Mouse (Mus musculus) T-helper 1 cell (primary cell): ENCODE results near the gene Cbr4.

Experiments
- in situ Hi-C: fragments of 300-600 bp; cut with MboI, MseI; formaldehyde crosslinking; loops from one replicate; pipeline ENCODE4 v1.15.1; 2025; ENCODE audit warnings: high pct_unique_total_duplicates

Cbr4 gene

DNA sequence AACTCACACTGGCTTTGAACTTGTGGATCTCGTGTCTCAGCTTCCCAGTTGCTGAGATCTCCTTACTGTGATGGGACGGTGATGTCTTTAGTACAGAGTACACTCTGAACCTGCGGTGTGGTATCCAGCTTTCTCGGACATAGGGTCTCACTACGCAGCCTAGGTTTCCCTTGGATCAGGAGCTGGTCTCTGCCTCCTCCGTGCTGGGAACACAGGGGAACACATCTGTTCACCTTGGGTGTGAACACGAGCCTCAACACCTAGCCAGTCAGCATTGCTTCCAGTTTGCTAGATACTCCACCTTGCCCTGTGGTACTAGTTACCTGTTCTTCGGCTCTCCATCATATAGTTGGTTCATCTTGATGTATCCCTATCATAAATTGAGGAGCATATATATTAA is 1.1 kb downstream of the Cbr4 start:
- in situ Hi-C loops: loop anchor here (10.0 kb wide), 1 partner anchor 264 kb away; the partner anchor contains the start of gene Sh3rf1

DNA sequence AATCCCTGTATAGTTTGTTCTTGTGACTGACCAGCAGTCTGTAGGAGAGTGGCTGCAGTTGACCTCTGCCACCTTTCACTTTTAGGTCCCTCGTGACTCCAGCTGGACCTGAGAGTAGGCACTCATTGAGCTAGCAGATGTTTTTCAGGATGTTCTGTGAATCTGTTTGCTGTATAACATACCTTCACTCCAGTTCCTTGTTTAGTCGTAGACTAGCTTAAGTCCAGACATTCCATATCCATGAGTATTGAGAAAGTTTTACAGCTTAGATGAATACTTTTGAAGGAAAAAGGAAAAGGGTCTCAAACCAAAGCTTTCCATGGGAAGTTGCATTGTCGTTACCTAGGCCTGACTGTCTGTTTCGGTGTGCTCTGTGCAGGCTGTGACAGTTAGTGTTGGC is 9.6 kb downstream of the Cbr4 start:
- in situ Hi-C loops: no loop called here

DNA sequence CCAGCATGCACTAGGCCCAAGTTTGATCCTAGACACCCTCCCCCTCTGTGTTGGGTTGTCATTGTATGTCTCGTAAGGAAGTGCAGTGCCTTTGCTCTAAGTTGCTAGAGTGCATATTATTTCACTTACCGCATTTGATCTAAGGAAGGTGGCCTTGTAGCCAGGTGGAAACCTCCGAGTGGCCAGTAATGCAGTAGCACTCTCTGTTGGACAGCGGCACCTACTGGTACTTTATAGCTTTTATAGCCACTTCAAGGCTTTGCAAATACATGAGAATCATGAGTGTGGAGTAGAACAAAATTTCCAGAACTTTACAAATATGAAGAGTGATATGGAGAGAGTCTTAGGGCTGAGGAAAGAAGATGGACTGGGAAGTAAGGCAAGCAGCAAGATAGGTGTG is 11.5 kb downstream of the Cbr4 start:
- in situ Hi-C loops: no loop called here

DNA sequence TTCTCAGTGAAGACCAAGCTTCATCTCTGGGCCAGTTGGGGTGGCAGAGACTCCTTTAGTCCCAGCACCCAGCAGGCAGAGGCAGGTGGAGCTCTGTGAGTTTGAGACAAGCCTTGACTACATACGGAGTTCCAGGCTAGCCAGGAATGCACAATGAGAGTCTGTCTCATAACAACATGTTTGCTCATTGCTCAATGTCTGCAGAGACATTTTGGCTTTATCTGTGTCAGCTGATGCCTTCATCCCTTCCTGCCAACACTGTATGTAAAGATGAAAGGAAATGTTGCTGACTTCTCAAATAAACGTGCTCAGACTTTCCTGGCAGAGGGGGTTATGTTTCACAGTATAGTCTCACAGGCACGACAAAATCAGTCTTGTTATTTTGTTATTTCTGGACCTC is 13.4 kb downstream of the Cbr4 start:
- in situ Hi-C loops: no loop called here

DNA sequence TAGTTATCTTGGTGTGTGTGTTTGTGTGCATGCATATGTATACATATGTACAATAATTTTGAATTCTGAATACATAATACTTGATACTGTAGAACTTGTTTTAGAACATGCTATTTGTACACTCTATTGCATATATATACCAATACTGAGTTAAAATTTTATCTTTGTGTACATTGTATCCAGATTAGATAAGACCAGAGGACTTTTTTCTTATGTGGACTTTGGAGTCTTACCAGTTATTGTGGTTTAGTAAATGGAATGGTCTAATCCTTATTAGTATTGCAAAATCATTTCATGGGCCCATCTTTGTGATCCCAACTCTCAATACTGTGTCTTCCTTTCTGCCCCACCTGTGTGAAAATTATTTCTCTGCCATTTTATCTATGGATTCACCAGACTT is 14.7 kb downstream of the Cbr4 start:
- in situ Hi-C loops: no loop called here

DNA sequence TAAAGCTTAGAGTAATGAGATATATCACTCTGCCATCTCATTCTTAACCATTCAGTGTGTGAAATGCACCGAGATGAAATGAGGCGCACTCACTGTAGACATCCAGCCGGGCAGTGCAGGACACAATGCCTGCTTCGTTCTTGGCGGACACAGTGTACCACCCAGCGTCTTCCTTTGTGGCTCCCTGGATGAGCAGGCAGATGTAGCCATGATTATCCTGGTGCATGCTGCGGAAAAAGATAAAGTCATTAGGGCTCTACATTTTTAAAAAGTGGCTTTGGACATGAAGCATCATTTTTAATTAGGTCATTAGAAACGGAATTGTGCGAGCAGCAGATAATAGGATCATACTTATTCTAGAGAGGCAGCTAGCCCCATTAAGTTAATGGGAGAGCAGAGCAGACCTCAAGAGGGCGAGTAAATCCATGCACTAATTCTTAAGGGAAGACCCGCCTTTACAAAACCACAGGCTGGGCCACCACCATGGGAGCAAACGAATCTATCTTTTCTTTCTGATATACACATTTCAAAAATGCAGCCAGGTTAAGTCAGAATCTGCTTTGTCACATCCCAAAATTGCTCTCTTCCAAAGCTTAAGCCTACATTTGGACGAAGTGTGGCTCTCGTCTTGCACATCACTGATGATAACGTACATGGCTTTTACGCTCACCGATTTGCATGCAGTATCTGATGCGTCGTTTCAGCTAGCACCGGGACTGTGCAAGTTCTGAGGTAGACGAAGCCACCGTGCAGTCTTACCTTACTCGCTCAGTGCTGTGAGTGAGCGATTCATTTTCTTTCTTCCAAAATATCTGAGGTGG is 27.8 kb downstream of the Cbr4 start:
- in situ Hi-C loops: loop anchor here (10.0 kb wide), 2 partner anchors 131 to 461 kb away; no protein-coding TSS in a partner anchor

DNA sequence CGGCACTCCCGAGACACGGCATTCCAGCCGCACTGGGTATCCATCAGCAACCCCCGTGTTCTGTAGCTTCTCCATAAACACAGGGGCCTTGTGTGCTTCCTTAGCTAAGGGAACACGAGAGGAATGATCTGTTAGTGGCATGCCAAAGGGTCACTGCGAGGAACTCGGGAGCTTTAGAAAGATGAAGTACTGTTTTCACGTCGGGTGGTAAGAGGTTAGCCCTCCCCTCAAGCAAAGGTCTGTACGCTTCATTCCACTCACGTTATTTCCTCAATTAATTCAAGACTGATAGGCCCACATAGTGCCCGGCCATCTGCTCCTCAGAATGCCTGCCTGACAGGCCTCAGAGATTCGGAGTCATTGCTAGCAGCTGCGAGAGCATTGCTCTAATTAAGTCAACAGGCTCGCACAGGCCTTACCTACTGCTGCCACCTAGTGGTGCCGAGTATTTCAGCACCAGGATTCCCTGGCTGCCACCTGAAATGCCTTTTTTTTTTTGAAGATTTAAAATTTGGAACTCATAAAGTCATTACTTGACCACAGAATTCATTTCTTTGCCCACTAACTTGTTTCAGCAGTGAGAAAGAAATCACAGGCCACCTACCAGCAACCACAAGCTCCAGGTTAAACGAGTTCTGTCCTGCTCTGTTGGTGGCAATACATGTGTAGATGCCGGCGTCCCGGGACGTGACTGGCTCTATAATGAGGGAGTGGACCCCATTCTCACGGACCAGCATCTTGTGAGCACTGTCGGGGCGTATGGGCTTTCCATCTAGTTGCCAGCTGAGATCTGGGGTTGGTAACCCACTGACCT is 28.6 kb downstream of the Cbr4 start:
- in situ Hi-C loops: loop anchor here (10.0 kb wide), 2 partner anchors 131 to 461 kb away; no protein-coding TSS in a partner anchor

DNA sequence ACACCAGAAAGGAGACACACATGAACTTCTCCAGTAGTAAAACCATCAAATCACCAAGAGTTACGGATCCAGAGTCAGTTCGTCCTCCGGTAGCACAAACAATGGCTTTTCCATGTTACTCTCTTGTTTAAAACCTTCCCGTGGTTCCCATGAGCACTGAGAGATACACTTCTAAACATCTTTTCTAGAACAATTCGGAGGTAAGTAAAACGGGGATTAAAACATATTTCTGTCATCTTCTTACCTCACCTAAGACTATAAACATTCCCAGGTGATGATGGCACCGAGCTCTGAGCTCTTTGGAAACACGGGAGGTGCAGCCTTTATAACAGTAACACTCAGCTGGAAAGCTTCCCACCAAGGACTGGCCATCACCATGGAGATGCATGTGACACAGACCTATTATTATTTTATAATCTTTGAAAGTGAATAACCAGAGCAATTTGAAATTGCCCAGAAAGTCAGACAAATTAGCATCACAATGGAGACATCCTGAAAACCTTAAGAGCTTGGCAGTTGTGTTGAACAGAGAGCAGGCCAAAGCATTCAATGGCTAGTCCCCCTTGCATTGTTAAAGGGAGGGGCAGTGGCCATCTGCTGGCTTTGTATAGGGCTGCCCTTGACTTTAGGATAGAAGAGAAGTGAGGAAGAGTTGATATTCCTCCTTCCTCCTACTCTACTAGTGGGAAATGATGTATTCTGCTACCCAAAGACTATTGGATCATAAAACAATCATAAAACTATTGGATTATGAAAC is 29.4 kb downstream of the Cbr4 start:
- in situ Hi-C loops: loop anchor here (10.0 kb wide), 2 partner anchors 132 to 462 kb away; no protein-coding TSS in a partner anchor

DNA sequence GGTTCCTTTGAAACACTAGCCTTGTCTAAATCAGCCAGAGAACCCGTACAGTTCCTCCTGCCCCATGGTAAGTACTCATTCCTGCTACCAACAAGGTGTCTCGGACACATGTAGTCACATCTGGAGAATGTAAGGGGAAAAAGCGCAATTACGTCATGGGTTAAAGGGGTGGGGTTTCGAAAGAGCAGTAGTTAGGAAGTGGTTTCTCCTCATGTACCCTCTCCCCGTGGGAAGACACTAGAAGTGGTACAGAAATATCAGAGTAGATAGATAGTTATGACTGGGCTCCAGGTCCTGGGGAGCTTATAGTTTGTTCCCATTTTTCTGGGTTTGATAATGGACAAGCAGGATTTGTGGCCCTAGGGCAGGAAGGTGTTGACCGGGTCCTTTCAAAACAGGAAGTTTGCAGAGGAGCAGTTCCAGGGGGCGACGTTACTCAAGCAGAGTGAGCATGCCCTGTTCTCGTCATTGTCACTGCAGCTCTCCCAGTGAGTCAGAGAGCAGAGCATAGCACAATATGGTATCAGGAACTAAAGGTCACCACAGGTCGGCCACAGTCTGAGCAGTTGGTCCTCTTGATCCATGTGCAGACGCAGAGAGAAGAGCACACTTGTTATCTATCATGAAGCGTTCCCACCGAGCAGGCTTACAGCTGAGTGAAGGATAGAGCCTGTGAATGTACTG is 30.1 kb downstream of the Cbr4 start:
- in situ Hi-C loops: loop anchor here (10.0 kb wide), 2 partner anchors 133 to 463 kb away; no protein-coding TSS in a partner anchor

DNA sequence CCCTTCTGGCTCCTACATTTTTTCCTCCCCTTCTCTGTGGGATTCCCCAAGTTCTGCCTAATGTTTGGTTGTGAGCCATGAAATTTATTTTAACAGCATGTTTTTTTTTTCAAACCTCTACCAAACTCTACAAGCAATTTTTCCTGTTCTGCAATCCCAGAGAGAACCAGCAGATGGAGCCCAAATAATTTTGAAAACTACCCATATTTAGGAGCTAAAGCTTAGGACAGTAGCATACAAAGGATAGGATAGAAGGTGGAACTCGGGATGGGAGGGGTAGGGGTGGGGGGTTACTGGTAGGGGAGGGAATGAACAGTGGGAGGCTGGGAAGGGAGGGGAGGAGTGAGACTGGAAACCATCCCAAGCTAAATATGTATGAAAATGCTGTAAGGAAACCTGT is 34.6 kb downstream of the Cbr4 start:
- in situ Hi-C loops: no loop called here

DNA sequence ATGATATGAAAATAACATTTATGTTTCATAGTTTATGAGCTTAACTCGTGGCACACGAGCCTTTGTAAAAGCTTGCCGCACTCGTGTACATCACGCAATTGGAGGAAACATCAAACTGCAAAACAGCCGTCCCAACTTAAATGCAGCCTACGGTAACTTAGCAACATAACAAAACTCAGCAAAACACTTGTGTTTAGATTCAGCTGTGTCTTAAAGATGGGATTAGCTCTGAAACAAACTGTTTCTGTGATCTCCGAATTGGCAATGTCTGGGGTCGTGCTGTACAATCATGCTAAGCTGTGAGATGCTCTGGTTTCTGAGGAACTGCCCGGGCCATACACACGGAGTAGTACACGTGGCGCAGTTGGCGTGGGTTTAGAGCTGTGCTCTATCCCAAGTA is 39.5 kb downstream of the Cbr4 start:
- in situ Hi-C loops: no loop called here

DNA sequence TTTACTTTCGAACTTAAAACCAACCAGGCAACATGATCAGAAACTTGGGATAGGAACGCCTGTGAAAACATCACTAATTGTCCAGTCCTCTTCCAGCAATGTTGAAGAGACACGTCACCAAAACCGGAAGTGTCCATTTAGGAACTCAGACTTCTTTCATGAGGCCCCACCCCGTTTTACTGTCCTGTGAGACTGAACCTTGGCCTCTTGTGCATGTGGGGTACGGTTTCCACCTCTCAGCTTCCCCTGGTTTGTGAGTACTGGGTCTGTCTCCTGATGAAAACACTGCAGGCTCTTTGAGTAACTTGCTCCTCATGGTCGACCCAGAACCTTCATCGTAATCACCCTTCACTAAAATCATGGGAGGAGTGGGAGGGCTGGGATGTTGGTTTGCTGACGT is 40.7 kb downstream of the Cbr4 start:
- in situ Hi-C loops: no loop called here

DNA sequence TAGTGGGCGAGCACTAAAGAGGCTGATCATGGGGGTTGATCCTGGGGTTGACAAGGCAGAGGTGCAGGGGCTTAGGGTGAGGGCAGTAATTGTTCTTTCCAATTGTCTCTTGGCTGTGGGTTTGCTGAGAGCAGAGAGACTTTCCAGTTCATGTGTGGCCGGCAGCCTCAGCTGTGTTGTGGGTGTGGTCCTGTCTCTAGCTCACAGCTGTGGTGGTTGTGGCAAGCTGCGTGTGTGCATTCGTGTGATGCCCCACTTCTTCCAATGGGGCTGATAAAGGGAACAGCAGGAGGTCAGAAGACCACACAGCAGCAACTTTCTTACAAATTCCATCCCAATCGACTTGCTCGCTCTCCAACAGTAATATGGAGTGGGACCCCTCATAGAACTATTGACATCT is 41.1 kb downstream of the Cbr4 start:
- in situ Hi-C loops: no loop called here

DNA sequence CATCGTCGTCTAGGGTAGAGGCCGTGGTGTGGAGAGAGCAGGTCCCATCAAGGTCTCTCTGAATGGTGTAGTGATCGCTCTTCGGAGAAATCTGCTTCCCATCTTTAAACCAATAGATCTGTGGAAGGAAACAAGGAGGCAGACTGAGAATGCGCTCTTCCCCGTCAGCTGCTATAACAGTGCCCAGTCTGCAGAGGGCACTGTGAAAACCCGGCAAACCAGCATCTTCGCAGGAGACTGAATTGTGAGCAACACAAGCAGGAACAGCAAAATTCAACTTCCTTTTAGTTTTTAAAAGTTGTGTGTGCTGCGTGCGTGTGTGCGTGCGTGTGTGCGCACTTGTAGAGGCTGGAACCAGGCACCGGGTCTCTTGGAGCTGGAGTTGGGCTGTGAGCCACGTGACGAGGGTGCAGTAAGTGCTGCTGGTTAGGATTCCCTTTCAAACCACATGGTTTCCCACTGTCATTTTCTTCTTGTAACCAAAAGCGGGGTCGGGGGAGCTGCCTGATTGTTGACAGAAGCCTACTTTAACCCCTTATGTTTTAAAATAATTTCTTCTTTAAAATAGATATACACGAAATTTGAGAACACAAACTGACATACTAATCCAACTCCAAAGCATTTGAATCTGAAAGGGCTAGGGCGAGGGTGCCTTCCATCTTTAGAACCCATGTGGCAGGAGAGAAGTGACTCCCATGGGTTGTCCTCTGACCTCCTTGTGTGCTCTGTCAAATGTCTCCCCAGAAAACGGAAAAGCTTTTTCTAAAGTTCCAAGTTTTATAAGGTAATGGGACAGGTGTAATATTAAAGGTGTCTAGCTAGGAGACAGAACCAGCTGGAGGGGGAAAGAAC is 44.6 kb downstream of the Cbr4 start:
- in situ Hi-C loops: no loop called here

DNA sequence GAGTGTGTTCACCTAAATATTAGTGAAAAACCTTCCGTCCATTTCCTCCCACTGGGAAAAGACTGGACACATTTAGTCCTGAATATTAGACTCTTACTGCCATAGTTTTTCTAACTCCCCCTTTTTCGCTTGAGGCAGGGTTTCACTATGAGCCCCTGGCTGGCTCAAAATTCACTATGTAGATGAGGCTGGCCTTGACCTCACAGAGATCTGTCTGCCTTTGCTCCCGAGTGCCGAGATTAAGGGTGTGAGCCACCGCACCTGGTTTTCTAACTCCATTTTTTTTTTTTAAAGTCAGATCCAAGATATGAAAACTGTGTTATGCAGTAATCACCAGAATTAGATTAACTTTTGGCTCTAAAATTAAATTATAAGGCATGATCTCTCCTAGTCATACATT is 45.3 kb downstream of the Cbr4 start:
- in situ Hi-C loops: no loop called here

DNA sequence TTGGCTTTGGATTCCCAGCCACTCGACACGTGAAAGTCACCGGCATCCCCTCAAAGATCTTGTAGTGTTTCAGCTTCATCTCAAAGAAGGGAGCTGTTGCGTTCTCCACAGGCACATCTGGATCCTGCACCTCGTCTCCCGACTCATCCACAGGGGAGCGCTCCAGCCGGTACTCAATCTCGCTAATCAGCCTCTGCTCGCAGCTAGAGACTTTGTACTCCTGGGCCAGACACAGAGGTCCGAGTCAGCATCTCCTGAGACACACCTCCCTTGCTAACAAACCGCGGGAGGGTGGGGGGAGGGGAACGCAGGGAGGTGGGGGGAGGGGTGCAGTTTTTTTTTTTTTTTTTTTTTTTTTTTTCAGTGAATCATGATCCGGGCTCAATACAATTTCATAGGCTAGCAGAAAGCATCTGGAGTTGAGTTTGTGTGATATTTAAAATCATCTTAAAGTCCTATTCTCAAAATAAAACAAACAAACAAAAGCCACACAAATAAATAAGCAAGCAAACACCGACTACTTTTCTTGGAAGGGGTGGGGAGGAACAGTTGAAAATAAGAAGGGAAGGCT is 45.9 kb downstream of the Cbr4 start:
- in situ Hi-C loops: no loop called here

DNA sequence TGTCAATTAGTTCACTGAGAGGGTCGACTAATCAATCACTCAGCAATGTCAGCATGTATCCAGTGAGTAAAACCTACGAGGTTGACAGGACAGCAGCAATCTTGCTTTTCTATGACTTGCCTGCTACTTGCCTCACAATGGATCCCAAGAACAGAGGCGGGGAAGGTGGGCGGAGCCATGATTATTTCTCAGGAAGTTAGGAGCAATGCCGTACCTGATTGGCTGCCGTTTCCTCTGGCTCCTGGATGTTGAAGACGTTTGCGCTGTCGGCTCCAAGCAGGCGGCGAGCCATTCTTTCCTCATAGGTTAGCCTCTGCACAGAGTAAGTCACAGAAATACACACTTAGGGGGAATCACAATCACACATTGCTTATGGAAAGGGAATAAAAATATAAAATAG is 47.9 kb downstream of the Cbr4 start:
- in situ Hi-C loops: loop anchor here (5.0 kb wide), 1 partner anchor 337 kb away; no protein-coding TSS in a partner anchor

DNA sequence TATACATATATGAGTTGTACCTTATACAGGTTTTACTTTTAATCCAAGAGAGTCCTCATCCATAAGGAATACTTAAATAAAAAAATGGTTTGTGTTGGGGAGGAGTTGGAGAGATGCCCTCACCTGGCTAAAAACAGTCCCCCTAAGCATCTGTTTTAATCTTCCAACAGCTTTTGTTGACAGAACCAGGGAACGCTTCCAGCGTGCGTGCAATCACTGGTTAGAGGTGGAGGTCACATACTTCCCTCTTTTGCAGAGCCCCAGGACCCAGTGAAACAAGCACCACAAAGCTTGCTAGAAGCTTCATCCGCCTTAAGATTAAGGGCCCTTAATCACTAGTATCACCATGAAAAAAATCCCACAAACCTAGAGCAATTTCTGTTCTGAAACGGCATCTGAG is 49.9 kb downstream of the Cbr4 start:
- in situ Hi-C loops: loop anchor here (5.0 kb wide), 1 partner anchor 335 kb away; no protein-coding TSS in a partner anchor

DNA sequence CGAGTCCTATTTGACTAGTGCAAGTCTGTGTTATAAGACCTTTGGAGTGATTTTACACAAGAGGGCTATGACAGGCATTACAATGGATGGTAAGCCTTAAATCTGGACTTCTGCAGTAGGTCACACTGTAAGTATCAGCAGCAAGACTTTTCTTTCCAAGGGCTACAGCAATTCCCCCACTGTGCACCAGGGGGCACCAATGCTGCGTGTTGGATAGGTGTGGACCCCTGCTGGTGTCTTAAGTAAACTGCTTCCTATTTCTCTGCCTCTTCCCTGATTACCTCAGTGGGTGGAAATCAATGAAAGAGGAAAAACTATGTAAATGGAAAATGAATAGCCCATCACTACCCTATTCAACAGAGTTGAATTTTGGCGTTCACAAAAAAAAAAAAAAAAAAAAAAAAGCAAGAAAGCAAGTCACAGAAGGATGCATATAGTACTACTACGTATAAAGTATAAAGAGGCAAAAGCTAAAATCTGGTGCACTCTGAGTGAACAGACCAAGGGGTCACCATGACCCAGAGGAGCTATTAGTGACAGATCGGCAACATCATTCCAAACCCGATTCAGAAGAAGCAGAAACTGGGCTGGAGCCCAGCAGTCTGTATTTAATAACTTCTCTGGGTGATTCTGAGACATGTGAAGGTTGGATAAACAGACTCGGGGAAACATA is 52.4 kb downstream of the Cbr4 start:
- in situ Hi-C loops: loop anchor here (5.0 kb wide), 1 partner anchor 332 kb away; no protein-coding TSS in a partner anchor
